Mouse (Mus musculus) neural tube, embryonic 11.5 days (tissue): Measurements from ENCODE around the gene Gm10961. TPM values are rescaled to one million over a fixed set of nuclear protein-coding genes. Genes with fewer than 3 reads are reported as not detected.

Experiments
- ATAC-seq: fragments of 200-750 bp; cut with Nextera tagmentation; 2 replicates; pipeline ENCODE4 v1.8.0; 2017; ENCODE audit warnings: moderate number of reproducible peaks, mild to moderate bottlenecking, moderate TSS enrichment, moderate library complexity; ENCODE audit not compliant: insufficient read depth, low FRiP score, low TSS enrichment
- DNase-seq: peaks from one replicate; pipeline ENCODE4 v3.0.0-alpha.2; 2015; ENCODE audit warnings: low spot score
- H3K27ac ChIP-seq: fragments of 300-500 bp; sonication (generic); 2 replicates; pipeline ENCODE4 v1.5.1; 2014; ENCODE audit warnings: low read depth, mild to moderate bottlenecking, low read length
- H3K27me3 ChIP-seq: fragments of 300-500 bp; sonication (generic); 2 replicates; pipeline ENCODE4 v1.6.1; 2014; ENCODE audit warnings: mild to moderate bottlenecking, low read length, mixed read lengths; ENCODE audit not compliant: control insufficient read depth, insufficient read depth
- H3K36me3 ChIP-seq: fragments of 300-500 bp; sonication (generic); 2 replicates; pipeline ENCODE4 v1.6.1; 2014; ENCODE audit warnings: mild to moderate bottlenecking, low read length, moderate library complexity, mixed read lengths; ENCODE audit not compliant: control insufficient read depth, insufficient read depth
- H3K4me1 ChIP-seq: fragments of 300-500 bp; sonication (generic); 2 replicates; pipeline ENCODE4 v1.6.1; 2014; ENCODE audit warnings: low read length, mixed read lengths; ENCODE audit not compliant: control insufficient read depth, insufficient read depth
- H3K4me2 ChIP-seq: fragments of 300-500 bp; sonication (generic); 2 replicates; pipeline ENCODE4 v1.6.1; 2014; ENCODE audit warnings: low read depth, mild to moderate bottlenecking, moderate library complexity
- H3K4me3 ChIP-seq: fragments of 300-500 bp; sonication (generic); 2 replicates; pipeline ENCODE4 v1.5.1; 2014; ENCODE audit warnings: low read depth, low read length
- H3K9ac ChIP-seq: fragments of 300-500 bp; sonication (generic); 2 replicates; pipeline ENCODE4 v1.6.1; 2014; ENCODE audit warnings: mild to moderate bottlenecking, low read length
- H3K9me3 ChIP-seq: fragments of 300-500 bp; sonication (generic); 2 replicates; pipeline ENCODE4 v1.6.1; 2016; ENCODE audit warnings: low read length; ENCODE audit not compliant: control insufficient read depth
- WGBS: fragments of 180-500 bp; shearing (Covaris S2); extraction: QIAGEN DNeasy Blood & Tissue Kit; methylation state at CpG from one replicate; pipeline ENCODE4 v1.1.7; 2014; 5-methylcytosine and 5-hydroxymethylcytosine counted together
- polyA plus RNA-seq: library from polyadenylated mRNA; unstranded; fragments of >200 nt; fragmentation: Nextera tagmentation; extraction: Ambion mirVana; gene quantifications from 2 replicates; pipeline ENCODE4 v1.2.1, GENCODE M21; 2014

The Gm10961 gene
- polyA plus RNA-seq: not detected in 2 replicates

GRCm38 (mm10) chr3:107630682-107631522, at the start of gene Gm10961:
Gene Gm10961, plus strand, starts transcription at chr3:107631322.
- peak within 1 kb of the TSS; percentile 92 for H3K27ac ChIP-seq
- peak within 1 kb of the TSS; percentile 71 for H3K4me2 ChIP-seq
- DNase-seq (peak; percentile 58), ATAC-seq (peak; percentile 75)
- H3K9ac ChIP-seq: peak within 1 kb of the TSS; percentile 99
- H3K9me3 ChIP-seq: no peaks in the 10 kb centered on the region
- H3K4me3 ChIP-seq: peak within 1 kb of the TSS; percentile 92
- H3K27me3 ChIP-seq: no peaks in the 10 kb centered on the region
- peaks cover 7% of the 10 kb centered on the region for H3K36me3 ChIP-seq
- under 1% methylated on average over 42 of the region's 48 CpGs for WGBS
- H3K4me1 ChIP-seq: peaks cover 3% of the 10 kb centered on the region; the same call in 1 of the 2 replicates

GRCm38 (mm10) chr3:107582130-107582874, 48.8 kb upstream of the Gm10961 start:
- H3K4me3 ChIP-seq: peak overlapping the region; percentile 26
- ATAC-seq (no peak), DNase-seq (no peak)
- WGBS: 2% methylated on average over 18 of the region's 18 CpGs
- H3K4me1 ChIP-seq: 0 out of 2 replicates have a peak, but pooled peaks cover 3% of the 10 kb centered on the region
- H3K4me2 ChIP-seq: peak overlapping the region; percentile 34
- H3K9me3 ChIP-seq: no peaks in the 10 kb centered on the region
- H3K27me3 ChIP-seq: peaks cover 66% of the 10 kb centered on the region
- H3K36me3 ChIP-seq: no peaks in the 10 kb centered on the region
- H3K9ac ChIP-seq: no peak overlapping the region
- no peak overlapping the region for H3K27ac ChIP-seq

- H3K4me3 ChIP-seq: peak overlapping the region; percentile 26
- no peaks in the 10 kb centered on the region for H3K36me3 ChIP-seq
- 0 out of 2 replicates have a peak, but pooled peaks cover 3% of the 10 kb centered on the region for H3K4me1 ChIP-seq
- no peak for ATAC-seq
- H3K27ac ChIP-seq: no peak overlapping the region
- WGBS: under 1% methylated on average over 65 of the region's 65 CpGs
- peak; percentile 61 for DNase-seq
- no peak overlapping the region for H3K9ac ChIP-seq
- H3K9me3 ChIP-seq: no peaks in the 10 kb centered on the region
- H3K27me3 ChIP-seq: peaks cover 68% of the 10 kb centered on the region
- H3K4me2 ChIP-seq: peak overlapping the region; percentile 34
These were observed 48.0 kb upstream of the Gm10961 start for GRCm38 (mm10) chr3:107582875-107583767.

DNA sequence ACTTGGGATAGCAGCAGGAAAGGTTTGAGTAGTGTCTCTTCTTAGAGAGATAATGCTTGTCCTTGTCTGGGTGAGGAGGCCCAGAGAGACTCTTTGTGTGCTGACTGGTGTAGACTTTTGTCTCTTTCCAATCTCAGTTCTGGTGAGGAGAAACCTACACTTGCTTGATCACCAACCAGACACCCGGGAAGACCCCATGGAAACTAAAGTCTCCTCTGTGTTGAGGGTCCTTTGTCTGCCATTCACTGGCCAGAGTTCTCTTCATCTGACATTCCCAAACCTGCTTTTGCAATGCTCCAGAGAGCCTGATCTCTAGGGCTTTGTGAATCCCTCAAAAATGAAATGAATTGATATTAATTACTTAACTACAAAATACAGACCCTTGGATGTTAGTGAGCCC, 47.2 kb upstream of the Gm10961 start:
- H3K27me3 ChIP-seq: peaks cover 68% of the 10 kb centered on the region
- DNase-seq (no peak), ATAC-seq (no peak)
- no peak overlapping the region for H3K9ac ChIP-seq
- WGBS: 3% methylated on average over 1 of the region's 1 CpGs
- no peak overlapping the region for H3K27ac ChIP-seq
- H3K4me3 ChIP-seq: no peak overlapping the region
- no peaks in the 10 kb centered on the region for H3K36me3 ChIP-seq
- no peaks in the 10 kb centered on the region for H3K9me3 ChIP-seq
- H3K4me1 ChIP-seq: 0 out of 2 replicates have a peak, but pooled peaks cover 3% of the 10 kb centered on the region
- no peak overlapping the region for H3K4me2 ChIP-seq

DNA sequence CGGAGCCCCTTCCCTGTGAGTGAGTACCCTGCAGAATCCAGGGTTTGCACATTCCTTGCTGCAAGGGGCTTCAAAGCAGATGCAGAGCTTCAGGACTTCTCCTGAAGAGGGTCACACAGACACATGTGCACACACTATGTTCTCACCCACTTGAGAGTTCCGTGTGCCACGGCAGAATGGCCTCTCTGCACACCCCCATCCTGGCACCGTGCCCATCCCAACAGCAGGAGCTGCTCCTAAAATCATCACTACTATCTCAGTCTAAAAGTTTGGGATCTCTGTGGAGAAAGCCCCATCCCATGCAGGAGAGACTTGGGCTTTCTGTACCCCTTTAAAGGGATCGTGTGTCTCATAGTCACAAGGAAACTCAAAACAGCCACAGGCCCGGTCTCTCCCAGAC, 44.6 kb upstream of the Gm10961 start:
- H3K27ac ChIP-seq: no peak overlapping the region
- H3K27me3 ChIP-seq: peaks cover 48% of the 10 kb centered on the region
- H3K4me1 ChIP-seq: 0 out of 2 replicates have a peak, but pooled peaks cover 3% of the 10 kb centered on the region
- no peak overlapping the region for H3K4me2 ChIP-seq
- ATAC-seq: no peak
- H3K36me3 ChIP-seq: no peaks in the 10 kb centered on the region
- 85% methylated on average over 6 of the region's 6 CpGs for WGBS
- no peak for DNase-seq
- H3K4me3 ChIP-seq: no peak overlapping the region
- no peak overlapping the region for H3K9ac ChIP-seq
- no peaks in the 10 kb centered on the region for H3K9me3 ChIP-seq

DNA sequence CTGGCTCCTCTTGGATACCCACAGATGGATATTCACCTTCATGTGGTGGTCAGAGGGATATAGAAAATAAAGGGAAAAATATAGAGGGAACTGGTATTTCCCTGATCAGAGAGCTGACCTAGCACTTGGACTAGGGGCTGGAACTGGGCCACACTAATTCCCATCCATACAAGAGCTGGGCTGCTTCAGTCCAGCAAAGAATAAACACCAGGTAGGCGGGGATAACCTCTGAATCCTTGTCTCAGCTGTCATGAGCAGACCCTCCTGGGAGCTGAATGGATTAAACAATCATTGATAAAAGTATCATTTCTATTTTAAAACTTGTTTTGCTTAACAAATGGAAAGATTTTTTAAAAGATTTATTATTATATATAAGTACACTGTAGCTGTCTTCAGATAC, 39.5 kb upstream of the Gm10961 start:
- peaks cover 10% of the 10 kb centered on the region for H3K4me1 ChIP-seq
- H3K36me3 ChIP-seq: no peaks in the 10 kb centered on the region
- H3K4me2 ChIP-seq: no peak overlapping the region
- H3K9me3 ChIP-seq: no peaks in the 10 kb centered on the region
- H3K27ac ChIP-seq: no peak overlapping the region
- peaks cover 40% of the 10 kb centered on the region for H3K27me3 ChIP-seq
- H3K9ac ChIP-seq: no peak overlapping the region
- no peak overlapping the region for H3K4me3 ChIP-seq
- DNase-seq (no peak), ATAC-seq (no peak)
- 69% methylated on average over 1 of the region's 1 CpGs for WGBS

DNA sequence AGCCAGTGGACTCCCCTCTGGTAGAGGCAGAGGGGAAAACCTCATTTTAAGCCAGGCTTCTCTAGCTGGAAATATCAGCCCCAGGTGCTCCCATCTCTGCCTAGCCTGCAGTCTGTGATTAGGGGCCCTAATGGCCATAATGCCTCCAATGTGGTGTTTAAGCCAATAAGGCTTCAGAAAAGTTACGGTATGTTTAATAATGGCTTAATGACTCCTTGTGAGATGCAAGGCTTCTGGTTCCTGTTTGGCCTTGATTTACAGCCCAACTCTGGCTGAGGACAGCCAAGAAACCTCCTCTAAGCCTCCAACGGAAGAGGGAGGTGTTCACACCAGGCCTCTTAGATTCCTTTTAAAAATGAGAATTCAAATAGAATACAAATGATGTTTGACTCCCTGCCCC, 37.5 kb upstream of the Gm10961 start:
- peaks cover 55% of the 10 kb centered on the region for H3K27me3 ChIP-seq
- H3K4me1 ChIP-seq: peaks cover 10% of the 10 kb centered on the region
- no peak overlapping the region for H3K9ac ChIP-seq
- no peaks in the 10 kb centered on the region for H3K36me3 ChIP-seq
- 9% methylated on average over 2 of the region's 2 CpGs for WGBS
- H3K27ac ChIP-seq: no peak overlapping the region
- no peak overlapping the region for H3K4me2 ChIP-seq
- ATAC-seq: no peak
- no peak overlapping the region for H3K4me3 ChIP-seq
- no peaks in the 10 kb centered on the region for H3K9me3 ChIP-seq
- DNase-seq: no peak

DNA sequence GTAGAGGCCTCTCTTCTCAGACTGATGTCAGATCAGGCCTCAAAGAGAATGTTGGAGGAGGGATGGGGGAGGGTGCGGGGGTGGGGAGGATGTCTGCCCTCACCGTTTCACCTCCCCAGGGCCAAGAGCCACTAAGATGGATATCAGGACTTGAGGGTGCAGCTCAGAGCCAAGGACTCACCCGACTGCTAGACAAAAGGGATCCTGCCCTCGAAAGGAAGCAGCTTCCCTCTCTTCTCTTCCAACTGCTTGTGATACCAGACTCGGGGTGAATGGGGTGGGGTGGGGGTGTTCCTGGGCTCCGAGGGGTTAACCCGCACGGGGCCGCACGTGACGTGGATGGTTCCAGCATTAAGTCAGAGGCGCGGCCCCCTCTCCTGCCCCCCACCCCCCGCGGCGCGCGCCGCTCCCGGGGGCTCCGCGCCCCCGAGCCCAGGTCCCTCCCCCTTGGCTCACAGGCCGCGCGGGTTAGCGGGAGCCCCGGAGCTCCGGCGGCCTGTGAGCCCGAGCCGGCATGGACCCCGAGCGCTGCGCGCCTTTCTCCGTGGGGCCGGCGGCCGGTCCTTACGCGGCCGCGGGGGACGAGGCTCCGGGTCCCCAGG, 36.4 kb upstream of the Gm10961 start, which contains the start of gene Alx3:
TSS of gene Alx3 (plus strand) at position 370 of the 602 bp plus-strand sequence.
- Histone ChIP-seq H3K4me1 (peaks cover 10% of the 10 kb centered on the region), H3K27ac (no peak within 1 kb of the TSS), H3K4me3 (peak within 1 kb of the TSS; percentile 28), H3K4me2 (peak within 1 kb of the TSS; percentile 54), H3K9ac (no peak within 1 kb of the TSS), H3K9me3 (no peaks in the 10 kb centered on the region), H3K27me3 (peaks cover 65% of the 10 kb centered on the region), H3K36me3 (no peaks in the 10 kb centered on the region)
- DNase-seq (peak; percentile 36), ATAC-seq (0 out of 2 replicates have a peak, but pooled peaks have one; percentile 21)
- under 1% methylated on average over 43 of the region's 46 CpGs for whole genome bisulfite sequencing
